Mouse (Mus musculus) liver, embryonic 14.5 days (tissue): ENCODE results near the gene Tmem108. TPM values are rescaled to one million over a fixed set of nuclear protein-coding genes. Genes with fewer than 3 reads are reported as not detected.

ENCODE experiments used
- ATAC-seq: fragments of 200-750 bp; cut with Nextera tagmentation; 2 replicates; pipeline ENCODE4 v1.8.0; 2017; ENCODE audit warnings: moderate number of reproducible peaks, mild to moderate bottlenecking, moderate library complexity; ENCODE audit not compliant: insufficient read depth
- DNase-seq, 3 experiments: peaks; one replicate each; pipeline ENCODE4 v3.0.0-alpha.2; 2012 to 2013; ENCODE audit warnings: low read depth in 3 of 3, low spot score in 3 of 3
- H3K27ac ChIP-seq: fragments of 300-500 bp; sonication (generic); 2 replicates; pipeline ENCODE4 v1.5.1; 2014; ENCODE audit warnings: moderate library complexity, mild to moderate bottlenecking, control low read depth, inconsistent platforms
- H3K27me3 ChIP-seq: fragments of 300-500 bp; sonication (generic); 2 replicates; pipeline ENCODE4 v1.6.1; 2014; ENCODE audit warnings: mild to moderate bottlenecking, low read length, moderate library complexity; ENCODE audit not compliant: control insufficient read depth, insufficient read depth
- H3K36me3 ChIP-seq: fragments of 300-500 bp; sonication (generic); replicated peaks from 2 replicates; pipeline ENCODE4 v1.6.1; 2014; ENCODE audit warnings: low read depth; ENCODE audit not compliant: control insufficient read depth, insufficient read depth
- H3K4me1 ChIP-seq, 2 experiments: fragments of 200-500 bp in 1 of 2; fragments of 300-500 bp in 1 of 2; sonication (generic) in 1 of 2; replicated peaks; 2 replicates each; pipeline ENCODE4 v1.6.1; 2012 to 2014; ENCODE audit warnings: antibody characterized with exemption in 1 of 2, inconsistent platforms in 1 of 2, low read length in 1 of 2; ENCODE audit not compliant: control insufficient read depth in 2 of 2, insufficient read depth in 2 of 2
- H3K4me2 ChIP-seq: fragments of 300-500 bp; sonication (generic); 2 replicates; pipeline ENCODE4 v1.6.1; 2014; ENCODE audit warnings: low read depth, mild to moderate bottlenecking, control low read depth, moderate library complexity
- H3K4me3 ChIP-seq, 2 experiments: fragments of 200-500 bp in 1 of 2; fragments of 300-500 bp in 1 of 2; sonication (generic) in 1 of 2; 2 replicates each; pipeline ENCODE4 v1.5.1; 2012 to 2014; ENCODE audit warnings: low read depth in 2 of 2, low read length in 2 of 2, mild to moderate bottlenecking in 2 of 2, control low read depth in 1 of 2, inconsistent platforms in 1 of 2, moderate library complexity in 1 of 2; ENCODE audit not compliant: insufficient read depth in 1 of 2
- H3K9ac ChIP-seq: fragments of 300-500 bp; sonication (generic); replicated peaks from 2 replicates; pipeline ENCODE4 v1.6.1; 2014; ENCODE audit warnings: mild to moderate bottlenecking, control low read depth, moderate library complexity
- H3K9me3 ChIP-seq: fragments of 300-500 bp; sonication (generic); 2 replicates; pipeline ENCODE4 v1.6.1; 2016; ENCODE audit warnings: low read length, mixed read lengths; ENCODE audit not compliant: control insufficient read depth
- CTCF ChIP-seq: IDR thresholded peaks from 2 replicates; pipeline ENCODE4 v1.5.1; 2016; ENCODE audit warnings: antibody characterized with exemption, low read depth, control low read depth
- EP300 ChIP-seq: IDR thresholded peaks from 2 replicates; pipeline ENCODE4 v1.6.1; 2016; ENCODE audit warnings: antibody characterized with exemption, low read depth
- WGBS: fragments of 180-500 bp; shearing (Covaris S2); extraction: QIAGEN DNeasy Blood & Tissue Kit; methylation state at CpG from one replicate; pipeline ENCODE4 v1.1.7; 2014; ENCODE audit not compliant: insufficient replicate concordance; 5-methylcytosine and 5-hydroxymethylcytosine counted together
- polyA plus RNA-seq, 2 experiments: library from polyadenylated mRNA; depleted of rRNA in 1 of 2; stranded (reverse) in 1 of 2; unstranded in 1 of 2; fragments of >200 nt; fragmentation: Nextera tagmentation in 1 of 2; extraction: Ambion mirVana in 1 of 2; gene quantifications; 2 replicates each; pipeline versions ENCODE4 v1.2.1 to v1.2.3; 2012 to 2014

Gene Tmem108
- polyA plus RNA-seq, 2 experiments: 0.51 to 1.0 TPM

GRCm38 (mm10) chr9:103536059-103536634 is 225.5 kb downstream of the Tmem108 start:
- Histone ChIP-seq H3K36me3 (no peaks in the 10 kb centered on the region), H3K4me3 (no peak overlapping the region), H3K27ac (no peak overlapping the region), H3K9ac (no peak overlapping the region), H3K9me3 (no peaks in the 10 kb centered on the region), H3K27me3 (no peaks in the 10 kb centered on the region), H3K4me1 (no peaks in the 10 kb centered on the region), H3K4me2 (no peak overlapping the region)
- TF ChIP-seq CTCF (no peak), EP300 (no peak)
- DNase-seq (no peak), ATAC-seq (no peak)
- WGBS: 70% methylated on average over 6 of the region's 6 CpGs

GRCm38 (mm10) chr9:103525041-103525537 is 236.5 kb downstream of the Tmem108 start:
- 29% methylated on average over 10 of the region's 10 CpGs for WGBS
- TF ChIP-seq EP300: no peak
- no peak for TF ChIP-seq CTCF
- Histone ChIP-seq H3K9ac (no peak overlapping the region), H3K4me3 (no peak overlapping the region), H3K4me2 (no peak overlapping the region), H3K4me1 (peaks cover 0 to 2% of the 10 kb centered on the region in 2 experiments; a peak in 1 of 4 replicates), H3K9me3 (no peaks in the 10 kb centered on the region), H3K27ac (no peak overlapping the region), H3K36me3 (no peaks in the 10 kb centered on the region), H3K27me3 (no peaks in the 10 kb centered on the region)
- no peak for DNase-seq
- no peak for ATAC-seq

GRCm38 (mm10) chr9:103524600-103524999 is 237.0 kb downstream of the Tmem108 start:
- no peak overlapping the region for H3K27ac ChIP-seq
- no peak overlapping the region for H3K4me2 ChIP-seq
- WGBS: 38% methylated on average over 5 of the region's 5 CpGs
- no peaks in the 10 kb centered on the region for H3K27me3 ChIP-seq
- DNase-seq: no peak
- no peaks in the 10 kb centered on the region for H3K36me3 ChIP-seq
- no peak overlapping the region for H3K9ac ChIP-seq
- no peaks in the 10 kb centered on the region for H3K9me3 ChIP-seq
- no peak for ATAC-seq
- H3K4me1 ChIP-seq: peaks cover 0 to 2% of the 10 kb centered on the region in 2 experiments; a peak in 1 of 4 replicates
- H3K4me3 ChIP-seq: no peak overlapping the region
- TF ChIP-seq EP300 (no peak), CTCF (no peak)

- DNase-seq (no peak), ATAC-seq (no peak)
- Histone ChIP-seq H3K9ac (no peak overlapping the region), H3K27me3 (no peaks in the 10 kb centered on the region), H3K4me3 (no peak overlapping the region), H3K36me3 (no peaks in the 10 kb centered on the region), H3K27ac (no peak overlapping the region), H3K4me2 (no peak overlapping the region), H3K9me3 (no peaks in the 10 kb centered on the region), H3K4me1 (peaks cover 0 to 2% of the 10 kb centered on the region in 2 experiments; a peak in 1 of 4 replicates)
- WGBS: 46% methylated on average over 7 of the region's 7 CpGs
- no peak for TF ChIP-seq CTCF
- no peak for TF ChIP-seq EP300
Observed at GRCm38 (mm10) chr9:103523742-103524403, 237.8 kb downstream of the Tmem108 start.

GRCm38 (mm10) chr9:103523008-103523407 is 238.6 kb downstream of the Tmem108 start:
- WGBS: 29% methylated on average over 5 of the region's 6 CpGs
- no peak overlapping the region for H3K4me3 ChIP-seq
- H3K27me3 ChIP-seq: no peaks in the 10 kb centered on the region
- H3K9me3 ChIP-seq: no peaks in the 10 kb centered on the region
- no peak overlapping the region for H3K9ac ChIP-seq
- no peaks in the 10 kb centered on the region for H3K36me3 ChIP-seq
- DNase-seq (no peak), ATAC-seq (no peak)
- no peak overlapping the region for H3K27ac ChIP-seq
- peaks cover 0 to 2% of the 10 kb centered on the region in 2 experiments; a peak in 1 of 4 replicates for H3K4me1 ChIP-seq
- no peak overlapping the region for H3K4me2 ChIP-seq
- TF ChIP-seq CTCF (no peak), EP300 (no peak)
